Mouse (Mus musculus) macrophage (primary cell): ENCODE results near the gene Pgpep1. TPM values are rescaled to one million over a fixed set of nuclear protein-coding genes. Genes with fewer than 3 reads are reported as not detected.

Source experiments
- H3K27ac ChIP-seq: fragments of 350-480 bp; formaldehyde crosslinking; 2 replicates; pipeline ENCODE4 v1.9.0; 2021
- H3K36me3 ChIP-seq: fragments of 350-480 bp; formaldehyde crosslinking; 2 replicates; pipeline ENCODE4 v1.9.0; 2021; ENCODE audit errors: inconsistent target
- H3K4me3 ChIP-seq: fragments of 350-480 bp; formaldehyde crosslinking; 2 replicates; pipeline ENCODE4 v1.9.0; 2021; ENCODE audit errors: inconsistent target
- H3K79me2 ChIP-seq: fragments of 350-480 bp; formaldehyde crosslinking; 2 replicates; pipeline ENCODE4 v1.9.0; 2021; ENCODE audit errors: inconsistent target
- WGBS: methylation state at CpG from one replicate; pipeline ENCODE4 v1.1.7; 2026; ENCODE audit warnings: inconsistent platforms; ENCODE audit not compliant: missing documents; 5-methylcytosine and 5-hydroxymethylcytosine counted together
- polyA plus RNA-seq: library from polyadenylated mRNA; stranded (reverse); fragments of 250-400 nt; gene quantifications from 3 replicates; pipeline ENCODE4 v1.2.4, GENCODE M21; 2018; ENCODE audit warnings: inconsistent platforms

Gene Pgpep1
- polyA plus RNA-seq, 1 experiment from 2014 or later: 57.8 TPM

GRCm38 (mm10) chr8:70608749-70609367, 51.3 kb downstream of the Pgpep1 start, which contains the start of gene Ssbp4:
Gene Ssbp4, minus strand, starts transcription at chr8:70608872.
- peak within 1 kb of the TSS; percentile 100 for H3K27ac ChIP-seq
- peaks cover 56% of the 10 kb centered on the region for H3K79me2 ChIP-seq
- WGBS: 3% methylated on average over 26 of the region's 26 CpGs
- H3K4me3 ChIP-seq: peak within 1 kb of the TSS; percentile 83
- H3K36me3 ChIP-seq: no peaks in the 10 kb centered on the region

GRCm38 (mm10) chr8:70607898-70608748, 52.1 kb downstream of the Pgpep1 start:
- Histone ChIP-seq H3K4me3 (peak overlapping the region; percentile 83), H3K36me3 (no peaks in the 10 kb centered on the region; the same call in 1 of the 2 replicates), H3K79me2 (peaks cover 56% of the 10 kb centered on the region), H3K27ac (peak overlapping the region; percentile 95)
- under 1% methylated on average over 81 of the region's 84 CpGs for WGBS

GRCm38 (mm10) chr8:70607603-70607897, 52.6 kb downstream of the Pgpep1 start:
- Histone ChIP-seq H3K36me3 (peaks cover 6% of the 10 kb centered on the region; the same call in 1 of the 2 replicates), H3K79me2 (peaks cover 57% of the 10 kb centered on the region), H3K4me3 (peak overlapping the region; percentile 83), H3K27ac (peak overlapping the region; percentile 67)
- 21% methylated on average over 6 of the region's 6 CpGs for WGBS

- WGBS: 76% methylated on average over 18 of the region's 18 CpGs
- Histone ChIP-seq H3K79me2 (peaks cover 63% of the 10 kb centered on the region), H3K27ac (peak overlapping the region; percentile 67), H3K4me3 (peak overlapping the region; percentile 83), H3K36me3 (peaks cover 11% of the 10 kb centered on the region; the same call in 1 of the 2 replicates)
Observed at GRCm38 (mm10) chr8:70606780-70607602, 53.2 kb downstream of the Pgpep1 start.

DNA sequence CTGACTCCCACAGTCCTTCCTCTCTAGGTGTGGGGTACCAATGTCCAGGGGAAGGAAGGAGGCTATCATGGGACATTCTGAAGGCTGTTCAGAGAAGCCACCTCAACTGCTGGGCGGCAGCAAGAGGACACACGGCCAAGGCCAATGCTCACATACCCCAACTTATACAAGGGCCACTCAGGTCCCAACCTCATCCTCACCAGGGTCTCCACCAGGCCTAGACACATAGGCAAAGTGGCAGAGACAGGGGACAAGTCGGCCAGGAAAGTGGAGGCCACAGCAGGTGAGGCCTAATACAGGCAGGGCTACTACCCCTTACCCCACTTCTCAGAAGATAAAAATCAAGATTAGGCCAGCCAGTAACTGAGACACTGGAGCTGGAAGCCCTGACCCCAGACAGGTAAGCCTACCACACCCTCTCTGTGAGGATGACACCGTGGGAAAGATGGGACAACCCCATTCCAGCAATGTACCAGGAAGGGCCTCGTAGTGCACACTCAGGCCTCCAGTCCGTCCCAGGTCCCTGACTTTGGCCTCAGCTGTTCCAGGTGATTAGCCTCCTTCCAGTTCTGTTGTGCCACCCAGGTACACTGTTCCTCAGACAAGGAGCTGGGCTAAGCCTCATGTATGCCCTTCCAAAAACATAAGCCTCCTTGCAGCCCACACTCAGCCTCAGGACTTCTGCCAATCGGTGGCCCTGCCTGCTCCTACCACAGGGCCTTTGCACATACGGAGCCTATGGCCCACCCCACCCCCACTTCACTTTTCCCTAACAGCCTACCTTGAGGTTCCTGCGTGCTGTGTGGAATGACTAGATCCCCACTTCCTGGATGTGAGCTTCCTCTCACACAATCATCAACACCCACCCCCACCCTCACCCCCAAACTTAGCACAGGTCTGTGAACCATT, 54.1 kb downstream of the Pgpep1 start:
- peaks cover 12% of the 10 kb centered on the region; the same call in 1 of the 2 replicates for H3K36me3 ChIP-seq
- WGBS: 82% methylated on average over 7 of the region's 9 CpGs
- no peak overlapping the region for H3K27ac ChIP-seq
- no peak overlapping the region for H3K4me3 ChIP-seq
- peaks cover 69% of the 10 kb centered on the region for H3K79me2 ChIP-seq

GRCm38 (mm10) chr8:70604558-70604957, 55.6 kb downstream of the Pgpep1 start:
- peaks cover 84% of the 10 kb centered on the region for H3K79me2 ChIP-seq
- H3K27ac ChIP-seq: no peak overlapping the region
- WGBS: 98% methylated on average over 7 of the region's 7 CpGs
- H3K4me3 ChIP-seq: no peak overlapping the region
- H3K36me3 ChIP-seq: peaks cover 14% of the 10 kb centered on the region; the same call in 1 of the 2 replicates

- no peak overlapping the region for H3K4me3 ChIP-seq
- 85% methylated on average over 12 of the region's 13 CpGs for WGBS
Observed at GRCm38 (mm10) chr8:70602139-70602811, 57.9 kb downstream of the Pgpep1 start.

DNA sequence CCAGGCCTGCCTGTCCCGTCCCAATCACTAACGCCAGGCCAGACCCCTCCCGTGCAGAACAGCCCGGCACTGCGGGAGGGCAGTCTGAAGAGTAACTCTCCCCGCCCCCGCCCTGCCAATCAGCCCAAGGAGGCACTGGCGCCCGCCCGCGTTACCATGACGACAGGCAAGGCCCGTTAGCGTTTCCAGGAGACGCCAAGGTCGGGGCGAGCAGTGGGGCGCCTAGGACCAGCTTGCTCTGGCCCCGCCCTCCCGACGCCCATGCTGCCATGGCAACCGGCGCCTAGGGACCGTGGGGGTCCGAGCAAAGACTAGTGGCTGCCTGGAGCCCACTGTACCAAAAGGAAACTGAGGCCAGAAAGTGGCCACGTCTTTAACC, 58.9 kb downstream of the Pgpep1 start:
- Histone ChIP-seq H3K79me2 (peaks cover 65% of the 10 kb centered on the region), H3K27ac (peak overlapping the region; percentile 37; the same call in 1 of the 2 replicates), H3K36me3 (peaks cover 24% of the 10 kb centered on the region), H3K4me3 (no peak overlapping the region)
- 16% methylated on average over 20 of the region's 26 CpGs for WGBS

More at GRCm38 (mm10) chr8:70602139-70602811, 57.9 kb downstream of the Pgpep1 start:
- peaks cover 24% of the 10 kb centered on the region for H3K36me3 ChIP-seq
- H3K79me2 ChIP-seq: peaks cover 75% of the 10 kb centered on the region
- H3K27ac ChIP-seq: no peak overlapping the region

GRCm38 (mm10) chr8:70600473-70601270, 59.5 kb downstream of the Pgpep1 start:
- Histone ChIP-seq H3K4me3 (no peak overlapping the region), H3K36me3 (peaks cover 24% of the 10 kb centered on the region)
- WGBS: 37% methylated on average over 9 of the region's 10 CpGs

DNA sequence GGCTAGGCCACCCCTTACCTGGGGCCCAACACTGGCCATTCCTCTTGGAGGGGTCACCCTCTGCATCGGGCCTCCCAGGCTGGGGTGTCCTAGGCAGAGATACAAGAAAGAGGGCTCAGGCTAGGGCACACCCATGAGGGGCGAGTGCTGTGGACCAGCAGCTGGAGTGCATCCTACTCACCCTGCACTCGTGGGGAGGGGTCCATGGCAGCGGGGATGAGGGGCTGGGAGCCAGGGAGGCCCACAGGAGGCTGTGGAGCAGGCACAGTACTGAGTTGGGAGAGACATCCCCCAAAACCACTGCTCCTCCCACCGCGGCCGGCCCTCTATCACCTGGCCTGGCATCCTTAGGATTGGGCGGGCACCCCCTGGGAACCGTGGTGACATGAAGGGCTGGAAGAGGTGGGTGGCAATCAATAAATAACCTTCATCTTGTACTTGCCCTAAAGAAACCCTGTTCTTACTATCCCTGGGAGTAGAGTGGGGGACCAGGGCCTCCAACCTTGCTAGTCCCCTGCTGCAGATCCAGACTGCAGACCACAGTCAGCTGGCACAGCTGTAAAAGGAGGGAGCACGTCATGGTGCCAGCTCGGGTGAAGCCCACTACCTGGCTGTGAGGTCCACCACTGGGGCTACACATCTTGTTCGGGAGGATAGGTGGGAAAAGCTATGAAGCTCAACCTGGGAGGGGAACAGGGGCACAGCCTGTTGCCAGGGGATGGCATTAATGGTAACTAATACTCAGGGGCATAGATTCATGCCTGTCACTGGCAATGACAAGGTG, 60.5 kb downstream of the Pgpep1 start:
- no peak overlapping the region for H3K4me3 ChIP-seq
- H3K79me2 ChIP-seq: peaks cover 58% of the 10 kb centered on the region
- WGBS: 99% methylated on average over 8 of the region's 12 CpGs
- H3K27ac ChIP-seq: 0 out of 2 replicates have a peak overlapping the region, but pooled peaks have one; percentile 37
- peaks cover 24% of the 10 kb centered on the region for H3K36me3 ChIP-seq

More at GRCm38 (mm10) chr8:70600473-70601270, 59.5 kb downstream of the Pgpep1 start:
- H3K27ac ChIP-seq: peak overlapping the region; percentile 37
- peaks cover 61% of the 10 kb centered on the region for H3K79me2 ChIP-seq

DNA sequence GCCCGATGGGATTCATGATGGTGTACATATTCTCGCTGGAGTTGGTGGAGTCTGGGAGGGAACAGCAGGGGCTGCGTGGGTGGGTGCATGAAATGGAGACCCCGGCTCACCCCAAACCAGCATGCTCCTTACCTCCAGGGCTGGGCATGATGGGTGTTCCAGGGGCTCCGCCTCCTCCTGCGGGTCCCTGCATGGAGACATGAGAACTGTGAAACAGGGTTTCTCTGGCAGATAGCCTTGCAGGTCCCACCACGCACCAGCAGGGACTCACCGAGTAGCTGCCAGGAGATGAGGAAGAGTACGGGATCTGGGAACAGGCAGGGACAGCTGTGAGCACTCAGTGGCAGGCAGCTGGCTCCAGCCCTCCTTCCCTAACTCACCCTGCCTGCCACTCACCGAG, 61.5 kb downstream of the Pgpep1 start:
- 90% methylated on average over 9 of the region's 10 CpGs for WGBS
- Histone ChIP-seq H3K27ac (no peak overlapping the region), H3K4me3 (no peak overlapping the region), H3K36me3 (peaks cover 24% of the 10 kb centered on the region), H3K79me2 (peaks cover 48% of the 10 kb centered on the region)

- Histone ChIP-seq H3K79me2 (peaks cover 43% of the 10 kb centered on the region), H3K4me3 (no peak overlapping the region), H3K27ac (no peak overlapping the region), H3K36me3 (peaks cover 24% of the 10 kb centered on the region)
- 80% methylated on average over 24 of the region's 29 CpGs for WGBS
Observed at GRCm38 (mm10) chr8:70598283-70598682, 61.9 kb downstream of the Pgpep1 start.
